Mouse (Mus musculus): ENCODE results near the gene Tmem88b.

DNA sequence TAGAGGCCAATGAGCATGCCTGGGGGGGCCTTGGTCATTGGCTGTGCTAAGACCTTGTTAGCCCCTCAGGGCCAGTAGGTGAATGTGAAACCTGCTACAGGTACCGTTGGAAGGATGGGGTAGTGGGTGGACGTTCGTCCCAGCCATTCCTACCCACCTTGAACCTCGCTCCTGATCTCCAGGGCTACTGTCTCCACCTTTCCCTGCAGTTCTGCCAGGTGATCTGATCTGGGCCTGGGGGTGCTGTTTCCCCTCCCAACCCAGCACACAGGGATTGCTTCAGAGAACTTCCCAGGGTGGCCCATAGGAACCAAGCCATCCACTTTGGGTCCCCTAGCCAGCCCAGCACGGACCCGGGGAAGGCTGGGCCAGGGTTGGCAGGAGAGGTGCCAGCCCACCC, 46.5 kb downstream of the Tmem88b start:
- TF ChIP-seq CTCF (IDR thresholded peaks at IDR 0.05; ENCODE audit: extremely low read depth, insufficient read depth, low read length) = no peak
- no peak for TF ChIP-seq POLR2A (IDR thresholded peaks at IDR 0.05; ENCODE audit: extremely low read depth, insufficient read depth, low read length)

Data from cortical plate, adult 2 months (tissue).